Mouse (Mus musculus): ENCODE measurements around the gene Myef2. TPM values are rescaled to one million over a fixed set of nuclear protein-coding genes. Genes with fewer than 3 reads are reported as not detected.

Gene Myef2
- polyA plus RNA-seq (2012; ENCODE audit: low replicate concordance) = 13.3 and 20.6 TPM in 2 replicates

GRCm38 (mm10) chr2:125123477-125123852 lies at the start of gene Myef2:
Gene Myef2, minus strand, starts transcription at chr2:125123661.

GRCm38 (mm10) chr2:125152388-125152787 lies 28.9 kb upstream of the Myef2 start, which contains the start of gene Slc12a1:
Gene Slc12a1, plus strand, starts transcription at chr2:125152505.

DNA sequence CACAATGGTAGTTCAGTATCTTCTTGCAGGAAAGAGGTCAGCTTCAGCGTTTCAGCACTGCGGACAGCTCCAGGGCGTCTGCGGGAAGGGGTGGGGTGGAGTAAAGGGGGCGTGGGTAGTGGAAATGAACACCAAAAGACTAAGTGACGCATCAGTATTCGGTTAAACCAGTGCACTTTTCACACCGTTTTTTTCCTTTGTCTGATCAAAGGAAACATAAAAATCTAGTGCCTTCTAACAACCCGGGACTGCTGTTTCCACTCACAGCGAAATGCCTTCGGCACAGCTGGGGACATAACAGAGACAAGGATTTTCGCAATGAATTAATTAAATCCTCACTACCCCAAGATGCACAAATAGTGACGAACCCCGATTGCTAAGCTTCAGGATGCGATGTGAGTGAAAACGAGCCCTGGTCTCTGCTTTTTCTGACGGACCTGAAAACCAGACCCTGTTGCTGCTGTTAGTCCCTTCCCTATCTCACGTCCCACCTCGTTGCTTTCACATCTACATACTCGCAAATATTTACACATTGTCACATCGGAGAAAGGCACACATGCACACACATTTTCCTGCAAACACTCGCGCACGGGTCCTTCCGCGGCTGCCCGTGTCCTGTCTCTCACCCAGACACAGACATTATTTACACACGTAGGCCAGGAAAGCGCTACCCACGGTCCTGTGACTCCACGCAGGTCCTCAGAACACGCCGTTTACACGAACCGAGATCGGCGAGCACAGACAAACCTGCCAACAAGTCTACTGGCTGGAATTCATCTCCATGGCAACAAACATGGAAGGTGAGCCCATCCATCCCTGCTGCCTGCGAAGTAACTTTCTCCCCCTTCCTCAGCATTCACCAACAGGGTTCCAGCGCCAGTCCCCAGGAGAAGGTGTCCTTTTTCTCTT lies 12.7 kb upstream of the Myef2 start, which contains the start of gene Ctxn2:
Ctxn2 (plus strand) TSS at position 790 of the 909 bp plus-strand sequence.

GRCm38 (mm10) chr2:125067894-125068293 lies 55.6 kb downstream of the Myef2 start, which contains the start of gene Slc24a5:
Gene Slc24a5, plus strand, starts transcription at chr2:125068124.

Other genes with a start within 250 kb of the Myef2 start
- gene Slc24a5, start 55.5 kb downstream of the Myef2 start, polyA plus RNA-seq (2012; ENCODE audit: low replicate concordance) = not detected in 2 replicates
- not detected in 2 replicates for gene Ctxn2, start 13.0 kb upstream of the Myef2 start, polyA plus RNA-seq (2012; ENCODE audit: low replicate concordance)
- not detected in 2 replicates for gene Slc12a1, start 28.8 kb upstream of the Myef2 start, polyA plus RNA-seq (2012; ENCODE audit: low replicate concordance)
- 157 and 201 TPM in 2 replicates for gene Dut, start 123.5 kb upstream of the Myef2 start, polyA plus RNA-seq (2012; ENCODE audit: low replicate concordance)